Mouse (Mus musculus) CH12.LX (cell line): ENCODE measurements around the gene Lhx9.

Experiments used
- CHD2 ChIP-seq: IDR thresholded peaks from 2 replicates; pipeline ENCODE4 v1.6.1; 2011; ENCODE audit warnings: low read length, improper control_type of control experiment
- CTCF ChIP-seq, 2 experiments: IDR thresholded peaks in 1 of 2; conservative IDR thresholded peaks in 1 of 2; 2 replicates each; pipeline ENCODE4 v1.5.1; 2011 to 2012; ENCODE audit warnings: low read depth in 2 of 2, low read length in 2 of 2, improper control_type of control experiment in 1 of 2, inconsistent platforms in 1 of 2, mild to moderate bottlenecking in 1 of 2, moderate library complexity in 1 of 2
- EP300 ChIP-seq: IDR thresholded peaks from 2 replicates; pipeline ENCODE4 v1.6.1; 2011; ENCODE audit warnings: low read length, improper control_type of control experiment
- GABPA ChIP-seq: IDR thresholded peaks from 2 replicates; pipeline ENCODE4 v1.6.1; 2012; ENCODE audit warnings: low read depth, low read length, improper control_type of control experiment, inconsistent platforms; ENCODE audit not compliant: insufficient replicate concordance
- MAZ ChIP-seq: IDR thresholded peaks from 2 replicates; pipeline ENCODE4 v1.6.1; 2012; ENCODE audit warnings: low read depth, mild to moderate bottlenecking, inconsistent platforms, low read length, improper control_type of control experiment, moderate library complexity
- MEF2A ChIP-seq: IDR thresholded peaks from 2 replicates; pipeline ENCODE4 v1.6.1; 2014; ENCODE audit warnings: low read depth, mild to moderate bottlenecking, inconsistent platforms, low read length, improper control_type of control experiment, borderline replicate concordance
- NRF1 ChIP-seq: IDR thresholded peaks from 2 replicates; pipeline ENCODE4 v1.6.1; 2014; ENCODE audit warnings: low read depth, mild to moderate bottlenecking, inconsistent platforms, low read length, improper control_type of control experiment, moderate library complexity
- POLR2A ChIP-seq: IDR thresholded peaks from 2 replicates; pipeline ENCODE4 v1.6.1; 2011; ENCODE audit warnings: low read depth, mild to moderate bottlenecking, improper control_type of control experiment, low read length
- POLR2AphosphoS2 ChIP-seq: IDR thresholded peaks from 2 replicates; pipeline ENCODE4 v1.6.1; 2011; ENCODE audit warnings: low read depth, low read length, improper control_type of control experiment
- RCOR1 ChIP-seq: conservative IDR thresholded peaks from 2 replicates; pipeline ENCODE4 v1.6.1; 2012; ENCODE audit warnings: low read depth, mild to moderate bottlenecking, inconsistent platforms, low read length, improper control_type of control experiment
- UBTF ChIP-seq: IDR thresholded peaks from 2 replicates; pipeline ENCODE4 v1.6.1; 2012; ENCODE audit warnings: low read depth, mild to moderate bottlenecking, inconsistent platforms, low read length, improper control_type of control experiment, moderate library complexity
- ZKSCAN1 ChIP-seq: IDR thresholded peaks from 2 replicates; pipeline ENCODE4 v1.6.1; 2012; ENCODE audit warnings: low read depth, inconsistent platforms, low read length, improper control_type of control experiment, borderline replicate concordance
- ZNF384 ChIP-seq: IDR thresholded peaks from 2 replicates; pipeline ENCODE4 v1.6.1; 2012; ENCODE audit warnings: low read depth, low read length, improper control_type of control experiment, inconsistent platforms

DNA sequence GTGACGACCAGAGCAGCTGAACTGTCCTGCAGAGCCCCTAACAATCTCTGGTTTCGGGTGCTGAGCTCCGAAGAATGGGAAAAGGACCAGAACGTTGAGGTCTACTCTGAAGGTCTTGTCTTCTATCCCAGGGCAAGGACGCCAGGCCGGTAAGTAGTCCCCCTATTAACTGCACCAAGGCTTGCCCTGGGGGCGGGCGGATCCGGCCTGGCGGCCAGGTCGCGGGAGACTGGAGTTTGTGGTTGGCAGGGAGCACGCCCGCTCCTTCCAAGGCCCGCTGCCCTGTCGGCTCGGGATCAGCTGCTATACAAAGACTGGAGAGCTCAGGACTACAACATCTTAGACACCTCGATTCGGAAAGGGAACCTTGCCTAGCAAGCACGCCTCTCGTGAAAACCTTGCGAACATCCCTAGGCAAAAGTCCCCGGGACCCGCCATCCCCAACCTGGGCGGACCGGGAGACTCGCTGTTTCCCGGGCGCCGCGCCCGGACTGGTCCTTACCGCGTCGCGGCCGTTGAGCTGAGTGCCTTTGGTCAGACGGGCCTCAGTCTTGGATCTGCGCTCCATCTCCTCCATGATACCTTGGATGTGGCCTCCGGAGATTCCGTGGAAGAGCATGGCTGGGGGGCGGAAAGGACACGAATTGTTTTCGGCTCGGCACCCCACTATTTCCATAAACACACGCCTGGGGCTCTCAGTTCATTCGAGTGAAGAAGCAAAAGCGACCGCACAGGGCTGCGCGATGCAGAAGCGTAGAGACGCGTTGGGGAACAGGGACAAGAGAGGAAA lies 6.9 kb downstream of the Lhx9 start:
- no peak for TF ChIP-seq CHD2
- TF ChIP-seq CTCF (conservative IDR thresholded peaks at IDR 0.05 in 1 of 2, IDR thresholded peaks at IDR 0.05 in 1 of 2; ENCODE audit: low read depth in 2 of 2, low read length in 2 of 2), result no peak
- no peak for TF ChIP-seq EP300
- TF ChIP-seq NRF1, result no peak
- TF ChIP-seq MAZ, result no peak
- no peak for TF ChIP-seq MEF2A
- no peak for TF ChIP-seq GABPA
- no peak for TF ChIP-seq RCOR1
- TF ChIP-seq UBTF, result no peak
- TF ChIP-seq ZNF384, result no peak
- no peak for TF ChIP-seq POLR2A
- TF ChIP-seq POLR2AphosphoS2, result no peak
- TF ChIP-seq ZKSCAN1, result no peak
